Mouse (Mus musculus) retina, embryonic 14.5 days (tissue): ENCODE results near the gene Olfr1247.
"Not testable (repeated sequence)": the region's sequence is repeated elsewhere in the genome, so short reads cannot be mapped to it uniquely, and the experiment has no call there.

Source experiments
- DNase-seq: peaks from one replicate; pipeline ENCODE4 v3.0.0-alpha.2; 2015; ENCODE audit warnings: low spot score

The Olfr1247 gene

GRCm38 (mm10) chr2:89614030-89614429 is at the start of gene Olfr1247:
Gene Olfr1247, minus strand, starts transcription at chr2:89614130.
- DNase-seq: no peak

- DNase-seq: no peak
Measured at GRCm38 (mm10) chr2:89661367-89661766, 47.4 kb upstream of the Olfr1247 start, which contains the start of gene Olfr1250. Gene Olfr1250, minus strand, starts transcription at chr2:89661467.

GRCm38 (mm10) chr2:89634883-89635282 is 21.0 kb upstream of the Olfr1247 start, which contains the start of gene Olfr1249:
Gene Olfr1249, minus strand, starts transcription at chr2:89634983.
- DNase-seq: no peak

- not testable (repeated sequence) for DNase-seq
Measured at GRCm38 (mm10) chr2:89618145-89618544, 4.2 kb upstream of the Olfr1247 start, which contains the start of gene Olfr1248. Gene Olfr1248, minus strand, starts transcription at chr2:89618245.

- DNase-seq: no peak
Measured at GRCm38 (mm10) chr2:89593057-89593456, 20.9 kb downstream of the Olfr1247 start, which contains the start of gene Olfr1246. Gene Olfr1246, minus strand, starts transcription at chr2:89593157.

- DNase-seq: no peak
Measured at GRCm38 (mm10) chr2:89578347-89578746, 35.6 kb downstream of the Olfr1247 start, which contains the start of gene Olfr1245. Gene Olfr1245, minus strand, starts transcription at chr2:89578447.

GRCm38 (mm10) chr2:89562706-89563105 is 51.2 kb downstream of the Olfr1247 start:
- not testable (repeated sequence) for DNase-seq
